Mouse (Mus musculus): Measurements from ENCODE around the gene Nrp1.

The Nrp1 gene

DNA sequence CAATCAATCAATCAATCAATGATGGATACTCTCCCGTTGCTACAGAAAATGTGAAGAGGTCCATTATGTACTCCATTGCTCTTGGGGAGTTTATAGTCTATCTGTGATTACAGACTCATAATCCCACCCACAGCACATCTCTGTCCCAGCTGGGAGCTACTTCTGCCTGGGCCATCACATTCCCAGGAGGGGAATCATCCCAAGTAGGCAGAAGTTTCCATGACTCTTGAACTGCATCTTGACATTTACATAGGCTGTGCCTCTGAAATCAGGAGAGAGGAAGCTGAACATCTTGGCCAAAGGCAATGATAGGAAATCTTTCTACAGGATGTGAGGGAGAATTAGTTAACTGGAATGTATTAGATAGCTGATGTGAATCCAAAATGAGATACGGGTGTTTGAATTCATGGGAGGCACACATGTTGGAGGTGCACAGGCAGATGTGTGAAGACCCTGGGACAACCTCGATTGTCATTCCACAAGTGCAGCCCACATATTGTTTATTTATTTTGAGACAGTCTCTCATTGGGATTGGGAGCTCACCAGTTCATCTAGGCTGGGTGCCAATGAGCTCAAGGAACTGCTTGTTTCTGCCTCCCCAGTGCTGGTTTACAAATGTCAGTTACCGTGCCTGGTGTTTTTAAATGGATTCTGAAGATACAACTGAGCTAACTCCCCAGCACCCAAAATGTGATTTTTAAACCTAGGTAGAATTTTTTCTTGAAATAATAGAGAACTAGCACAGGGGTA lies 108.5 kb downstream of the Nrp1 start:
- no peak for ATAC-seq (ENCODE audit: low TSS enrichment)

DNA sequence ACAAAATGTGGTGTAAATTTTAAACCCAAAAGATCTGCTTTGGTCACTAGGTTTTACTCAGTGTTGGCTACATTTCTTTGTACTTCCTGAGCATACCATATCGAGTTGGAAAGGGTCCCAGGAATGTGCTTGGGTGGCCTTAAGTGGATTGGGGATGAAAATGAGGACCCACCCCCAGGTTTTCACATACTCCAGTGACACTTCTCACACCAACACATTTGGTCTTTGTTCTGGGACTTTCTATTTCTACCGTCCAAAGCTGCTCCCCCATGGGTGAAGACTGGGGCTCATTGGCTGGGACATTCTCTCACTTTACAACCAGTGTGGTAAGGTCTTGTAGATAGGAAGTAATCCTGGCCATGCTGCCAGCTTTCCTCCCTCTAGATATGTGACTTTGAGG lies 111.7 kb downstream of the Nrp1 start:
- ATAC-seq (ENCODE audit: low TSS enrichment) = no peak

DNA sequence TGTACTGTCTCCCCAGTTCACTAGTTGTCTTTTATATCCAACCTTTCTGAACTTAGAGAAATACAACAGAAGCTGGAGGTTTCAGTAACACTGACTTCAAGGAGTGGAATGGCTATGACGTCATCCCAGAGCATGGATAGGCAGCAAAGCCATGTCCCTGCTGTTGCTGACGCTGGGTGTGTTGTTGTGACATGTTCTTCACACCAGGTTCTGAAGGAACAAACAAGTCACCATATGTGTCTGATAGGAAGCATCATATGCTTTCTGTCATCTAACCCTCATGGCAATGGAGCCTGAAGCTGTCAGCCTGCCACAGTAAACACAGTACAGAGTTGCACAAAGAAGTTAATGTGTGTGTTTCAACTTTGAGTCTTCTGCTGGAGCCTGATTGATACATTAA lies 112.8 kb downstream of the Nrp1 start:
- ATAC-seq (ENCODE audit: low TSS enrichment) = no peak

DNA sequence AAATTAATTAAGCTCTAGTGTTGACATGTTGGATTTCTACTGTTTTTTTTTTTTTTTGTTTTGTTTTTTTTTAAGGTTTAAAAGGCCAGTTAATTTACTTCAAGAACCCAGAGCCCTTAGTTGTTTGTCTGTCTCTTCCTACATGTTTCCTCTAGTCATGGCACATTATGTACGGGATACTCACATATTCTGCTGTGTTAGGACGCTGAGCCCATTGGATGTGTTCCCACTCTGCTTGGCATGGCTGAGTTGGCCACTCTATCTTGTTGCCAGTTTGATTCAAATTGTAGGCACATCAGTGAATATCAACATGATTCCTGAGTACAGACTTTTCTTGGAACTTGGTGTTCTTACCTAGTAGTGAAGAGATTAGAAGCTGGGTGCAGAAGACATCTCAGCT lies 114.5 kb downstream of the Nrp1 start:
- ATAC-seq (ENCODE audit: low TSS enrichment) = no peak

DNA sequence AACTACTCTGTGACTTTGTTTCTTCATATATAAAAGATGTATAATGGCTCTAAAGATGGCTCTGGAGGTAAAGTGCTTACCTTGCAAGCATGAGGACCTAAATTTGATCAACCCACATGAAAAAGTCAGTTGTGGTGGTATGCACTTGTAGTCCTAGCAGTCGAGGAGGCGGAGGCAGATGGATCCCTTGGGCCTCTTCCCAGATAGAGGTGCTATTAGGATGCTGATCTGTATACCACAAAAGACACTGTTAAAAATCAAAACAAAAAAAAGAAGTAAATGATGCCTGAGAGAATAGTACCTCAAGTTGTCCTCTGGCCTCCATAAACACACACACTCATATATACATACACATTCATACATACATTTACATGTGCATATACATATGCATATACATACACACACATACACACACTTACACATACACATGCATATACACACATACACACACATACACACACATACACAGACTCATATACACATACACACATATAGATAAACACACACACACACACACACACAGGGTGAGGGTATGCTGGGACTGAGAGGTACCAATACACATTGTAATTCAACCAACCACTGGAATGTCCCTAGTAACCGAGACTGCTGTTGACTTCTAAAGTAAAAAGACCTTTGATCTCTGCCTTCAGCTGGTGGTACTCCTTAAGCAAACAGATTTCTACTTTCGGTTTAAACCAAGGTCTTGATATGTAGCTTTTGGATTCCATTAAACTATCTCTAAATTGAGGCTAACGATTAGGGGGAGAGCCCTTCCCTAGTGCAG lies 115.2 kb downstream of the Nrp1 start:
- no peak for ATAC-seq (ENCODE audit: low TSS enrichment)

DNA sequence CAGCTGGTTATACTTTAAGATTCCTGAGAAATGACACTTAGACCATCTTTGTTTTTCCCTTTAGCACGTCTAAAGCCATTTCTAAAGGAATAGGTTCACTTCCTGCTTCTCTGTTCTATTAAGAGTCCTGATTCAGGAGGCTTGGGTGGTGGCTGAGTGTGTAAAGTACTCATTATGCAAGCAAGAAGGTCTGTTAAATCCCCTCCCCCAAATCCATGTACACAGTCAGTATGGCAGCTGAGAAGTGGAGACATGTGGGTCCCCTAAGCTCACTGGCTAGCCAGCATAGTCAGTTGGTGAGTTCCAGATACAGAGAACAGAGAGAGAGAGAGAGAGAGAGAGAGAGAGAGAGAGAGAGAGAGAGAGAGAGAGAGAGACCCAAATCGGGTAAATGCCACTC lies 116.2 kb downstream of the Nrp1 start:
- ATAC-seq (ENCODE audit: low TSS enrichment) = no peak

DNA sequence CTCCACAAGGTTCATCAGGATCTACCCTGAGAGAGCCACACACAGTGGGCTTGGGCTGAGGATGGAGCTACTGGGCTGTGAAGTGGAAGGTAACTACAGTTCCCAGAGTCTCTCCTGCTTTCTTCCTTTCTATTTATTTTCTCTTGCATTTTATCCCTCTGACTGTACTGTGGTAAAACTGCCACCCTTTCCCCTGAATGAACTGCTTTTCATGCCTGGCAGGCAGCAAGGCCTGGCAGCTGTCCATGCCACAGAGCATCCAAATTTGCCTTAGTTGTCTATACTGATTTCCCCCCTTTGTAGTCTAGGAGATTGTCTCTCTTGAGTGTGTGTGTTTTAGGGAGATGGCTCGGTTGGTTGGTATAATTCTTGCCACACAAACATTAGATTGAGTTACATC lies 117.8 kb downstream of the Nrp1 start:
- ATAC-seq (ENCODE audit: low TSS enrichment) = no peak

DNA sequence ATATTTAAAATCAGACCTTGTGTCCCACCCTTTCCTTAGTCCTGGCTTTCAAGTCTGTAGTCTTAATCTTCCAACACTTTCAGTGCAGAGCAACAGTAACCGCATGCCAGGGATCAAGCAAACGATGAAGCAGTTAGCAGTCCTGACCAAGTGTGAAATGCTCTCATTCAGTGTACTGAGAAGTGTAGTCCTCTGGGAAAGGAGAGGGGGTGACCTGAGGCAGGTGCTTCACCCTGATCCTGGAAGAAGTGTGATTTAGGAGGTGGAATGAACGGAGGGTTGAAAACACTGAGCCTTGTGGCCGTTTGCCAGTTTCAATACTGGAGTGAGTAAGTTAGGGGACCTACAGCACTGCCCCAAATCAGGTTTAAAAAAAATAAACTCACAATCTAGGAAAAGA lies 119.6 kb downstream of the Nrp1 start:
- no peak for ATAC-seq (ENCODE audit: low TSS enrichment)

DNA sequence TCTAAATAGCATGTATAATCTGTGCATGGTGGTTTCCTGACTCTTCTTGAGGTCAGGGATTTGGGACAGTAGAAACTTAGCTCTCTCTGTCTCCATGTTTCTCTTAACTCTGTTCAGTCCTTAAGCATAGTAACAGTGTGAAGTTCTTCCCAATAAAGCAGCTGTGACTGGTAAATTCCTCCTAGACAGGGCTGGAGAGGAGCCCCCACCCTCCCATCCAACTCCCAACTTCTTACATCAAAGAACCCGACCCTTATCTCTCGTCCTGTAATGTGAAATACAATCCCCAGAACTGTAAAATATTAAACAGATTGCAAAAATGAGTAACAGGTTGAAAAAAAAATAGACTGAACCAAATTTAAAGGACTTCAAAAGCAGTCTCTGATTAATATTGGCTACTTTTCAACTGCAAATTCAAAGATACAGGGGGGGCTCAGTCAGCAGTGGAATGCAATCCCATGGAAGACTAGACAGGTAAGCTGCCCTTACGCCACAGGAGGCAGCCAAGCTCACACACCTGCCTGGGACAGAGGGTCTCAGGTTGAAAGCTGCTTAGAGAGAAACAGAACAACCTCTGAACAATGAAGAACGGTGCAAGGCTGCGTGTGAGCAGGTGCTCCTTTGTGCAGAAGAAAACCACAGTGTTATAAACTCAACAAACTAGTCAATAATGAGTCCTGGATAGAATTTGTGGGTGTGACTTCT lies 121.1 kb downstream of the Nrp1 start:
- no peak for ATAC-seq (ENCODE audit: low TSS enrichment)

DNA sequence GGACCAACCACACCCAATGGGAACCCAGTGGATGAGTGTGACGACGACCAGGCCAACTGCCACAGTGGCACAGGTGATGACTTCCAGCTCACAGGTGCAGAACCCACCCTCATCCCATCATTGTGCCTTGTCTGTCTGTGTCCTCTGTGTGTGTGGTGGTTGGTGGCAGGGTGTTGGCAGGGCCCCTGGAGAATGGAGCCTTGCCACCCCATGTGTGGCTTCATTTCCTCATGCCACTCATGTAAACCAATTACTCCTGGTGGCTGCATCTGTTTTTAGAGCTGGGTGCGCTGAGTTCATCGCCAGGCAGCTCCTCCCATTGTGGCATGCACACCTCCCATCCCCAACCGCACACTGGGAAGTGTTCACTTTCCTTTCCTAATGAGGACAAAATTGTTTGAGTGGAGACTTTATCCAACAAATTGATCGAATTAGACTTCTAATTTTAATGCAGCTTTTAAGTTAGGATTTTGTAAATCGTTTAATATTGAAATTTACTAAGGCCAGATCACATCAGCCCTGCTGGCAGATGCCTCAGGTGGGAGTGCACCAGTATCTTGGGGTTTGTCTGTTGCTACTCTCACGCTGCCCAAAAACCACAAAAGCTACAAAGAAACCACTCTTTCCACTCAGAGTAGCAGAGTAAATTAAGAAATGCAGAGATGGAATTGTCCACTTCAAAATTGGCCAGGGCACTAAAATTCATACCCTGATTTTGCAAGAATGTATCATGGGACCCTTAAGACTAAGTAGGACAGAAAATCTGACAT lies 122.7 kb downstream of the Nrp1 start:
- ATAC-seq (ENCODE audit: low TSS enrichment) = no peak

DNA sequence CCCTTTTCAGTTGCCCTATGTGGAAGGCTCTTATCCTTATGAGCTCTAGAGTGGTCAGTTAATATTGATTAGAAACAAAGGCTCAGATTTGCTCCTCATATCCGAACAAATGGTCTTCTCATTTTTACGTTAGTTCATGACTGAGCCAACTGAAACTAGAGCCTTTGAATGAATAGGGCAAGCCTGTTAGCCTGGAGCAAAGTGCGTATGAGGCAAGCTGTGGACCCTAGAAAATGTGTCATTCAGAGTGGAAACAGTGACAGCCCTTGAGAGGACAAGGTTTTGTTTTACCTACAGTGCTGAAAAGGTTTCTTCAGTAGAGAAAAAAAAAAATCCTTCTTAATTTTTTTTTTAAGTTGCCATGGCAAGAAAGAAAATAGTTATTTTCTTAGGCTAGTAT lies 124.9 kb downstream of the Nrp1 start:
- ATAC-seq (ENCODE audit: low TSS enrichment) = no peak

DNA sequence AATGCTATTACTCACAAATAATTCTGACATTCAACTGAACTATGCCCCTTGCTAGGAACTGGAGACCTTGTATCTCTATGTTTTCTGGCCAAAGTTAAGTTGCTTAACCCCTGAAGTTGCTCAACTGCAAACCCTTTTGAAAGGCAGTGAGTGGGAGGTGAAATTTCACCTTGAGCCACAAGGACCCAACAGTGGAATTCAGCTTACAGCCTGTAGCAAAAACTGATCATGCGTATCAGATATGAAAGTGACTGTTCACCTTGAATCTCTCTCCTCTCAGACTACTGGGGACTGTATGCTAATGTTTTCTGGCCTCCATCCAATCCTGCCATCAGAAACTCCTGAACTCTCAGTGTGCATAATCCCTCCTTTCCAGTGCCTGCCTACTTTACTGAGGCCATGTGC lies 126.3 kb downstream of the Nrp1 start:
- ATAC-seq (ENCODE audit: low TSS enrichment) = no peak

DNA sequence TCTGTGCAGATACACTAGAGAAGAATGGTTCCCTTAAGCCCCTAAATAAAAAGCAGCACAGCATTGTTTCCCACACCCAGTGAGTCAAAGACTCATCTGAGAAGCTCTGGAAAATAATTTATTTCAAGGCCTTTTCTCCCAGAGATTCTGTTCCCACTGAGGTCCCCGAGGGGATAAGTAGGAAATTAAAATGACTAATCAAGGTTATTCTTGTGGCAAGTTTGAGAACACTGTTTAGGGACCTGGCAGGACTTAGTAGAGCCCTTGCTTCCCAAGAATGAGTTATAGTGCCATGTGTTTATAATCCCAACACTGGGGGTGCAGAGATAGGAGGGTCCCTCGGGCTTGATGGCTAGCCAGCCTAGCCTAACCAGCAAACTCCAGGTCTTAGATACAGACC lies 127.6 kb downstream of the Nrp1 start:
- ATAC-seq (ENCODE audit: low TSS enrichment) = no peak

DNA sequence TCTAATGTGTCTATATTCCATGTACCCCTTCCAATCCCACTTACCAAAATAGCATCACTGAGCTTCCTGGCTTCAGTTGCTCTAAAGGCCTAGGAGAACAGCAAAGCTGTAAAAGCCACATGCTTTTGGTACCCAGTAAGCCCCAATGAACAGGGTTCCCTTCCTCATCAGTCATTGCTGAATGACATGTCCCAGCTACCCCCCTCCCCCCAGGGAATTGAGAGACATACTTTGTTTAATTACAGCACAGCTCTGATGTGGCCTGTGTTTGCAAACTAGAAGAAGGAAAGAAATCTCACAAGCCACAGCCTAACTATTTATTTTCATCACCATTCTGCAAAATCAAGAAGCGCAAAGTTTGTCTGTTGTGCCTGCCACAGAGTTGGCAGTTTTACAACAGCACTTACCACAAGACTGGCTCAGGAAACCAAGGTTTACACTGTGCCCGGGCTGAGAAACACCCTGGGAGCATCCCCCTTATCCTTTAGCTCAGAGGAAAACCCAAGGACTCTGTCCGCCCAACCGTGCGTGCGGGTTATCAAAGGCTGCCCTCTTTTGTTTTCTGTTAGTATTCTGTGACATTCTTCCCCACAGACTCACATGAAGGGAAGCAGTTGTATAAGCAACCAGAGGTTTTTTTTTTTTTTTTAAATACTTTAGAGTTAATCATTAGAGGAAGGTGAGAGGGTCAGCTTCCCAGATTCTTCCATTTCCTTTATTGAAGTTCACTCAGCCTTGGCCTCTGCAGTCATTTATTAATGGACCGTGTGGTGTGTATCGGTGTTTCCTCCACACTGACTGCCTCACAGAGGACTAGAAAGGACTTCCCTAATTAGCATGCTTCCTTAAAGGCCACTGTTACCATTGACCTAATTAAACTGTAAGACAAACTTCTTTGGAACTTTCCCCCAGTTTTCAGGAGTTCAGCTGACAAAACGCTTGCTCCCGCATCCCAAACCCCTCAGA lies 129.8 kb downstream of the Nrp1 start:
- ATAC-seq (ENCODE audit: low TSS enrichment) = no peak

DNA sequence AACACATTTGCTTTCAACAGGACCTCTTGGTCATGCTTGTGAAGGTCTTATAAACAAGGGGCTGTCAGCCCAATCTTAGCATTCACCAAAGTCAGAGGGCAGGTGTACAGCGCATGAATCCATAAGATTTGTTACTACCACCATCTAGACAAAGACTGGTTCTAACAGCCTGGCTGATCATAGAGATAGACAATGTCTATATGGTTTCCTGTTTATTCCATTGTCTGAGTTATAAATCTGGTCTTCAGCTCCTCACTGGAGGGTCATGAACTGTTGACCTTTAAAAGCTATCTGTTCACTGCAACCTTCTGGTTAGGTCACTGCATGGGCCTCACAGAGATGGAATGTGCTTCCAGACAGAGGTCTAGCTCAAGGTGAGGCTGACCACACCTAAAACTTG lies 130.9 kb downstream of the Nrp1 start:
- no peak for ATAC-seq (ENCODE audit: low TSS enrichment)

DNA sequence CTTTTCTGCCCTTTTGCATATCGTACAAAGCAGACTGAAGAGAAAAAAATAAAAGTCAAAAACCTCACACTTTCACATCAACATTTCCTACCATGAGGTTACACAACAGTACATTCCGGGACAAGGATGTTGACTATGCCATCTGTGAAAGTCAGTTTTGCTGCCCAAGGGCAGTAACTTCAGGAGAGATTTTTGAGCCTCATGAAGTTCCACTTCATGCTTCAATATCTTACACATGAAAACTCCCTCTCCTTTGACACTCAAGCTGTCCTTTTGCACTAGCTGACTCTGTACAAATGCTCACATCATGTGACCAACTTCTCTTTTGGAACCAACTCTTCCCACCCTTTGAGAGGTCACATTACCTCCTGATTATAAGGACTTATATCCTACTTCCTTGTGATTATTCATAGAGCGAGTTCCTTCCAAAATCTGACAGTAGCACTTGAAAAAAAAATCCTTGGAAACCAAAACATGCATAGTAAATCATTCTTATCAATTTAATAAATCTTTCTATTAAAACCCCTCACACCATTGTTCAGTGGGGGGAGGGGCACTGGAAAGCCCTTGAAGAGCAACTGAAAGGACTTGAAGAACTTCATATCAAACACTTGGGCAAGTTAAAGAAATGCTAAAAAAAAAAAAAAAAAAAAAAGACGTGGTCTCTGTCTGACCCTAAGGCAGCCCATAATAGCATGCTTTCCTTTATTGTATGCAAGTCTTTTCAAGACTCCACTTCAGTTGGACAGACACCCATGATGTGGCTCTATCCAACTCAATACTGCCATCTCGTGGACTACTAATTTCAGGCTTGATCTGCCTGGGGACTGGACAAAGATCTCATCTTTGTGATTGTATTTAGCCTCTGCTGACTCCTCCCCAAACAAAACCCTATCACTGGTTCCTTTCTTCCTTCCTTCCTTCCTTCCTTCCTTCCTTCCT lies 133.0 kb downstream of the Nrp1 start:
- ATAC-seq (ENCODE audit: low TSS enrichment) = peak; percentile 89

DNA sequence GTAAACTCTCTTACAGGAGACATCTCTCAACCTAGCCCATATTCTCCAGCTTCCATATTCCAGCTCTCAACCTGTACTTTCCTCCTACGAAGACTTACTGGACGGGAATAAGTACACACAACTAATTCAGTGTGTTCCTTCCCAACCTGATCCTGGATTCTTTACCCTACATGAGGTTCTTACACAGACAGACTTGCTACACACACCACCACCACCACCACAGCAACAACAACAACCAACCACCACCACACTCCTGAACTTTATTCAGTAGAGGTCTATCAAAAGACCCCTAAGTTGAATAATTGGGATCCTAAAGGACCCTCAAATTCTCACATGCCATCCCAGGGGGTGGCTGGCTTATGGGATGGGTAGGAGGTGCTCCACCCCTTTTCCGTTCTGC lies 135.4 kb downstream of the Nrp1 start:
- ATAC-seq (ENCODE audit: low TSS enrichment) = no peak

DNA sequence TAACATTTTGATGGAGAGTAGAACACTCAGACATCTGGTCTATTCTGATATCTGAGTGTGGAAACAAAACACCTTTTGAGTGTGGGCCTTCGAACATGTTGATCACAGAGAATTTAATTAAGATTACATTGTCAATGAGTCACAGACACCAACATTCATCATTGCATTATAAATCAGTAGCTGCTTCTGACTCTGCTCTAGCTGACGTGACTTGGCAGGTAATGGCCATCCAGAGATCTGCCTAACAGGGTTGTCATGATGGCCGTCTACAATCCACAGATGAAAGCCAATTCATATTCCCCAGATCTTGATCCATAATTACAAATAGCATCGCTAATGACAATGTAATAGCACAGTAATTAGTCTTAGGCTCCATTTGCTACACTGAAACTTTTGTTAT lies 140.4 kb downstream of the Nrp1 start:
- ATAC-seq (ENCODE audit: low TSS enrichment) = no peak

DNA sequence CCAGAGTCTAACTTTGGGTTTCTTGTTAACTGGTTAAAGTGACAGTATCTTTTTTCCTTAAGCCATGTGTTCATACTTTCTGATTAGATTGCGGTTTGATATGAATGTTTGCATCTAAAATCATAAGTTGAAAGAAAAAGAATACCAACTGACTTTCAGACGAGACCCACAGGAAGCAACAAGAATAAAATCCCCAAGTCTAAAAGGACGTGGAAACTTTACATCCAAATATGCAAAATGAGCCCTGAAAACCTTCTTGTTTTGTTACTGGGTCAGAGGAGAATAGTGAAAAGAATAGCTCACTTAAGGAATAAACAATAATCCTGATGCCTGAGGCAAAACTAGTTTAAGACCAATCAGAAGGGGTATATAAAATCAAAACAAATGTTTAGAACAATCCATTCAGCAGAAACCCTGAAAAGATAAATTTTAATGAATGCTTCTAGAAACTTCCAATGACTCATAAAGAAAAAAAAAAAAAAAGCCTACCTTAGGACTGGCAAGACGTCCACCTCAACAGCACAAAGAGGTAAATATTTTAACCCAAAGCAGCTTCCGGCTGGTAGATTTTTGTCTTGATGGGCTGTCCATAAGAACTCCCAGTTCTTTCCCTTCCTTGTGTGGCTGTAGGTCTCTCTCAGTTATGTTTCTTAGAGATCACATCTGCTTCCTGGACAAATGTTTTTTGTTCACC lies 145.9 kb downstream of the Nrp1 start:
- ATAC-seq (ENCODE audit: low TSS enrichment) = no peak
